In the genomic region with DNA sequence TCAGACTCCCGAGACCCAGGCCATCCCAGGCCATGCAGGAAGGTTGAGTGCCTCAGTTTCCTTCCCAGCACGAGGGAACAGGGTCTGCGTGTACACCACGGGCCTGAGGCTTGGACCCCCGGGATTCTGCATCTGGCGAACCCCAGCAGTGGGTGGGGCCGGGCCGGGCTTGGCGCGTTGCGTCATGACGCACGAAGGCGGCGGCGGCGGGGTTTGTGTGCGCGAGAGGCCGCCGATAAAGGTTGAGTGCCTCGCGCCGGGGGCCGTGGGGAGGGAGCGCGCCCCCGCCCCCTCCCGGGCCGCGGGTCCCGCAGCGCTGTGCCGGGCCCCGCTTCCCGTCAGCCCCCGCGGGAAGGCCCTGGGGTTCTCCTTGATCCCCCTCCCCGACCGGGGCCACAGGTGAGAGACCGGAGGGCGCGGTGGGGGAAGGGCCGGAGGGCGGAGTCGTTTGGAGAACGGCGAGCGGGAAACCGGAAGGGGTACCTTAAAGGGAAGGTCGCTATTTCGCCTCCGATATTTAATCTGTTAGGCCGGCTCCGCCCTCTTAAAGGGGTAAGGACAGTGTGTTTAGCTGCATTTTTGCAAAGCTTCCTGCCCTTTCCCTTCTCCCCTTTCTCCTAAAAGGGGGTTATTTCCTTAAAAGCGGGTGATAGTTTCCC, we compare ENCODE assay signal across 8 mouse cellular contexts. TPM values are rescaled to one million over a fixed set of nuclear protein-coding genes. Genes with fewer than 3 reads are reported as not detected.
DNase-seq lines count a peak whose midpoint lies in the region; ATAC-seq and TF ChIP-seq lines count a peak whose summit lies in the region.

Zfp628 (plus strand) TSS at position 211 of the 659 bp plus-strand sequence.

- peaks cover 8% of the 10 kb centered on the region; the same call in 1 of the 2 replicates for H3K4me1 ChIP-seq in cortical plate, adult 2 months (ENCODE audit: control insufficient read depth, insufficient read depth, low read length)
- H3K4me1 ChIP-seq in megakaryocyte, embryonic 14.5 days, result peaks cover 34% of the 10 kb centered on the region

- peaks cover 2% of the 10 kb centered on the region; the same call in 1 of the 2 replicates for H3K9me3 ChIP-seq in megakaryocyte, embryonic 14.5 days

- peaks cover 36% of the 10 kb centered on the region for H3K36me3 ChIP-seq in megakaryocyte, embryonic 14.5 days (replicated peaks; ENCODE audit: low read length)

- TF ChIP-seq CTCF in cortical plate, adult 2 months (IDR thresholded peaks at IDR 0.05; ENCODE audit: extremely low read depth, insufficient read depth, low read length), result no peak

- peak; percentile 88 for TF ChIP-seq POLR2A in cortical plate, adult 2 months (IDR thresholded peaks at IDR 0.05; ENCODE audit: extremely low read depth, insufficient read depth, low read length)

- ATAC-seq in activated CD4-positive, CD25-positive, alpha-beta regulatory T cell, adult 4 months, result peak; percentile 87

- peak within 1 kb of the TSS; percentile 84 for H3K4me3 ChIP-seq in cortical plate, adult 2 months (ENCODE audit: insufficient read depth, low read length)
- peak within 1 kb of the TSS; percentile 99 for H3K4me3 ChIP-seq in megakaryocyte, embryonic 14.5 days (replicated peaks)

- peaks cover 4% of the 10 kb centered on the region for H3K27me3 ChIP-seq in megakaryocyte, embryonic 14.5 days (replicated peaks)

- DNase-seq in gastrocnemius, adult 8-10 months (ENCODE audit: low spot score in 2 of 2), result peak; percentile 88 to 89
- DNase-seq in hindlimb bud, embryonic 11.5 days (ENCODE audit: extremely low spot score, low read depth, low spot score), result peak; percentile 97
- peak; percentile 90 to 91 for DNase-seq in left cerebral cortex, adult 8-10 months (ENCODE audit: low spot score in 2 of 2)
- DNase-seq in right cerebral cortex, postnatal 10 days (ENCODE audit: low spot score in 2 of 2), result peak; percentile 95 to 96
- DNase-seq in urinary bladder, postnatal 25 days (ENCODE audit: low spot score), result peak; percentile 92

- H3K27ac ChIP-seq in cortical plate, adult 2 months (ENCODE audit: insufficient read depth, low read length), result peak within 1 kb of the TSS; percentile 88

RNA-seq across cellular contexts. Expression of gene Zfp628, which starts in this region (rescaled TPM):
- polyA plus RNA-seq in activated CD4-positive, CD25-positive, alpha-beta regulatory T cell, adult 4 months (2017; shearing (Covaris generic)), result 1 to 10 TPM; 1.9 TPM
- 9.7 TPM in 2 replicates for polyA plus RNA-seq in cortical plate, adult 2 months (2012; rRNA removed)
- 10 to 100 TPM in 2 of 4 experiments, 1 to 10 TPM in 2; 8.3 to 10.7 (median 9.7) TPM for total RNA-seq in gastrocnemius, adult 8-10 months (2022)
- total RNA-seq in left cerebral cortex, adult 8-10 months (2022), result 10 to 100 TPM; 14.7 to 16.8 (median 15.5) TPM
- 33.6 and 53.4 TPM in 2 replicates for polyA plus RNA-seq in megakaryocyte, embryonic 14.5 days (2012; ENCODE audit: insufficient read depth, low replicate concordance)

Comparison
In these comparisons a context has a peak if more than half of its experiments do, and no peak if none do; other contexts are left out.
1. Peak in every context shown above with its lines: DNase-seq, ATAC-seq, H3K4me3 ChIP-seq and H3K27ac ChIP-seq.